Mouse (Mus musculus): ENCODE measurements around the gene Baiap2. TPM values are rescaled to one million over a fixed set of nuclear protein-coding genes. Genes with fewer than 3 reads are reported as not detected.

Gene Baiap2
- polyA plus RNA-seq, 1 experiment, result 0.18 TPM

GRCm38 (mm10) chr11:119939073-119939710 lies 3.4 kb upstream of the Baiap2 start:
- TF ChIP-seq GATA1 (IDR thresholded peaks at IDR 0.05; ENCODE audit: low read length) (no peak), TAL1 (IDR thresholded peaks at IDR 0.05; ENCODE audit: low read length) (no peak)
- Histone ChIP-seq H3K4me3 (replicated peaks) (no peak overlapping the region), H3K4me1 (ENCODE audit: control insufficient read depth) (peaks cover 21% of the 10 kb centered on the region), H3K27me3 (ENCODE audit: control insufficient read depth) (peaks cover 73% of the 10 kb centered on the region), H3K36me3 (ENCODE audit: control insufficient read depth) (no peaks in the 10 kb centered on the region; the same call in 1 of the 2 replicates), H3K9me3 (ENCODE audit: control insufficient read depth, low read length) (peaks cover 3% of the 10 kb centered on the region; the same call in 1 of the 2 replicates)

- Histone ChIP-seq H3K36me3 (ENCODE audit: control insufficient read depth) (no peaks in the 10 kb centered on the region; the same call in 1 of the 2 replicates), H3K4me1 (ENCODE audit: control insufficient read depth) (peaks cover 21% of the 10 kb centered on the region), H3K27me3 (ENCODE audit: control insufficient read depth) (peaks cover 78% of the 10 kb centered on the region)
Measured at GRCm38 (mm10) chr11:119939711-119940106, 2.9 kb upstream of the Baiap2 start.

GRCm38 (mm10) chr11:119940142-119940541 lies 2.4 kb upstream of the Baiap2 start:
- peaks cover 21% of the 10 kb centered on the region for H3K4me1 ChIP-seq (ENCODE audit: control insufficient read depth)
- H3K4me3 ChIP-seq (replicated peaks), result no peak overlapping the region
- no peak for TF ChIP-seq TAL1 (IDR thresholded peaks at IDR 0.05; ENCODE audit: low read length)
- TF ChIP-seq GATA1 (IDR thresholded peaks at IDR 0.05; ENCODE audit: low read length), result no peak
- peaks cover 82% of the 10 kb centered on the region for H3K27me3 ChIP-seq (ENCODE audit: control insufficient read depth)
- peaks cover 3% of the 10 kb centered on the region; the same call in 1 of the 2 replicates for H3K9me3 ChIP-seq (ENCODE audit: control insufficient read depth, low read length)
- no peaks in the 10 kb centered on the region; the same call in 1 of the 2 replicates for H3K36me3 ChIP-seq (ENCODE audit: control insufficient read depth)

More at GRCm38 (mm10) chr11:119939711-119940106, 2.9 kb upstream of the Baiap2 start:
- TF ChIP-seq TAL1 (IDR thresholded peaks at IDR 0.05; ENCODE audit: low read length), result no peak
- no peak for TF ChIP-seq GATA1 (IDR thresholded peaks at IDR 0.05; ENCODE audit: low read length)
- H3K9me3 ChIP-seq (ENCODE audit: control insufficient read depth, low read length), result peaks cover 3% of the 10 kb centered on the region; the same call in 1 of the 2 replicates
- no peak overlapping the region for H3K4me3 ChIP-seq (replicated peaks)

- Histone ChIP-seq H3K4me3 (replicated peaks) (peak overlapping the region; percentile 71), H3K4me1 (ENCODE audit: control insufficient read depth) (peaks cover 21% of the 10 kb centered on the region), H3K36me3 (ENCODE audit: control insufficient read depth) (no peaks in the 10 kb centered on the region), H3K9me3 (ENCODE audit: control insufficient read depth, low read length) (peaks cover 3% of the 10 kb centered on the region; the same call in 1 of the 2 replicates), H3K27me3 (ENCODE audit: control insufficient read depth) (peaks cover 85% of the 10 kb centered on the region)
- no peak for TF ChIP-seq TAL1 (IDR thresholded peaks at IDR 0.05; ENCODE audit: low read length)
- no peak for TF ChIP-seq GATA1 (IDR thresholded peaks at IDR 0.05; ENCODE audit: low read length)
Measured at GRCm38 (mm10) chr11:119941794-119942193, 769 bp upstream of the Baiap2 start.

- TF ChIP-seq TAL1 (IDR thresholded peaks at IDR 0.05; ENCODE audit: low read length) (no peak), GATA1 (IDR thresholded peaks at IDR 0.05; ENCODE audit: low read length) (no peak)
- no peaks in the 10 kb centered on the region for H3K36me3 ChIP-seq (ENCODE audit: control insufficient read depth)
- peak overlapping the region; percentile 71 for H3K4me3 ChIP-seq (replicated peaks)
- peaks cover 3% of the 10 kb centered on the region; the same call in 1 of the 2 replicates for H3K9me3 ChIP-seq (ENCODE audit: control insufficient read depth, low read length)
- H3K4me1 ChIP-seq (ENCODE audit: control insufficient read depth), result peaks cover 21% of the 10 kb centered on the region
- H3K27me3 ChIP-seq (ENCODE audit: control insufficient read depth), result peaks cover 82% of the 10 kb centered on the region
Measured at GRCm38 (mm10) chr11:119942201-119942726, 299 bp upstream of the Baiap2 start.

GRCm38 (mm10) chr11:119943428-119943988 lies 945 bp downstream of the Baiap2 start:
- peak overlapping the region; percentile 63 for H3K4me3 ChIP-seq (replicated peaks)
- peaks cover 3% of the 10 kb centered on the region; the same call in 1 of the 2 replicates for H3K9me3 ChIP-seq (ENCODE audit: control insufficient read depth, low read length)
- no peaks in the 10 kb centered on the region for H3K36me3 ChIP-seq (ENCODE audit: control insufficient read depth)
- H3K27me3 ChIP-seq (ENCODE audit: control insufficient read depth), result peaks cover 70% of the 10 kb centered on the region
- H3K4me1 ChIP-seq (ENCODE audit: control insufficient read depth), result peaks cover 18% of the 10 kb centered on the region
- no peak for TF ChIP-seq GATA1 (IDR thresholded peaks at IDR 0.05; ENCODE audit: low read length)

- H3K36me3 ChIP-seq (ENCODE audit: control insufficient read depth), result no peaks in the 10 kb centered on the region
- H3K27me3 ChIP-seq (ENCODE audit: control insufficient read depth), result peaks cover 53% of the 10 kb centered on the region
- H3K4me3 ChIP-seq (replicated peaks), result no peak overlapping the region
- peaks cover 3% of the 10 kb centered on the region; the same call in 1 of the 2 replicates for H3K9me3 ChIP-seq (ENCODE audit: control insufficient read depth, low read length)
- TF ChIP-seq GATA1 (IDR thresholded peaks at IDR 0.05; ENCODE audit: low read length), result no peak
- TF ChIP-seq TAL1 (IDR thresholded peaks at IDR 0.05; ENCODE audit: low read length), result no peak
- peaks cover 18% of the 10 kb centered on the region for H3K4me1 ChIP-seq (ENCODE audit: control insufficient read depth)
Measured at GRCm38 (mm10) chr11:119945343-119945742, 2.8 kb downstream of the Baiap2 start.

- Histone ChIP-seq H3K9me3 (ENCODE audit: control insufficient read depth, low read length) (peaks cover 3% of the 10 kb centered on the region; the same call in 1 of the 2 replicates), H3K4me3 (replicated peaks) (no peak overlapping the region), H3K4me1 (ENCODE audit: control insufficient read depth) (peaks cover 12% of the 10 kb centered on the region), H3K36me3 (ENCODE audit: control insufficient read depth) (no peaks in the 10 kb centered on the region), H3K27me3 (ENCODE audit: control insufficient read depth) (peaks cover 32% of the 10 kb centered on the region)
- TF ChIP-seq TAL1 (IDR thresholded peaks at IDR 0.05; ENCODE audit: low read length), result no peak
- no peak for TF ChIP-seq GATA1 (IDR thresholded peaks at IDR 0.05; ENCODE audit: low read length)
Measured at GRCm38 (mm10) chr11:119947426-119947825, 4.9 kb downstream of the Baiap2 start.

- H3K4me3 ChIP-seq (replicated peaks), result no peak overlapping the region
- H3K36me3 ChIP-seq (ENCODE audit: control insufficient read depth), result no peaks in the 10 kb centered on the region
- peaks cover 9% of the 10 kb centered on the region for H3K4me1 ChIP-seq (ENCODE audit: control insufficient read depth)
- H3K9me3 ChIP-seq (ENCODE audit: control insufficient read depth, low read length), result peaks cover 3% of the 10 kb centered on the region; the same call in 1 of the 2 replicates
- TF ChIP-seq TAL1 (IDR thresholded peaks at IDR 0.05; ENCODE audit: low read length) (no peak), GATA1 (IDR thresholded peaks at IDR 0.05; ENCODE audit: low read length) (no peak)
- H3K27me3 ChIP-seq (ENCODE audit: control insufficient read depth), result peaks cover 29% of the 10 kb centered on the region
Measured at GRCm38 (mm10) chr11:119947897-119948296, 5.3 kb downstream of the Baiap2 start.
